Mouse (Mus musculus) telencephalon, adult 2 months (tissue): Measurements from ENCODE around the gene Neurog2.

Source experiments
- DNase-seq: peaks from one replicate; pipeline ENCODE4 v3.0.0-alpha.2; 2011; ENCODE audit warnings: low read depth, low spot score

The Neurog2 gene

DNA sequence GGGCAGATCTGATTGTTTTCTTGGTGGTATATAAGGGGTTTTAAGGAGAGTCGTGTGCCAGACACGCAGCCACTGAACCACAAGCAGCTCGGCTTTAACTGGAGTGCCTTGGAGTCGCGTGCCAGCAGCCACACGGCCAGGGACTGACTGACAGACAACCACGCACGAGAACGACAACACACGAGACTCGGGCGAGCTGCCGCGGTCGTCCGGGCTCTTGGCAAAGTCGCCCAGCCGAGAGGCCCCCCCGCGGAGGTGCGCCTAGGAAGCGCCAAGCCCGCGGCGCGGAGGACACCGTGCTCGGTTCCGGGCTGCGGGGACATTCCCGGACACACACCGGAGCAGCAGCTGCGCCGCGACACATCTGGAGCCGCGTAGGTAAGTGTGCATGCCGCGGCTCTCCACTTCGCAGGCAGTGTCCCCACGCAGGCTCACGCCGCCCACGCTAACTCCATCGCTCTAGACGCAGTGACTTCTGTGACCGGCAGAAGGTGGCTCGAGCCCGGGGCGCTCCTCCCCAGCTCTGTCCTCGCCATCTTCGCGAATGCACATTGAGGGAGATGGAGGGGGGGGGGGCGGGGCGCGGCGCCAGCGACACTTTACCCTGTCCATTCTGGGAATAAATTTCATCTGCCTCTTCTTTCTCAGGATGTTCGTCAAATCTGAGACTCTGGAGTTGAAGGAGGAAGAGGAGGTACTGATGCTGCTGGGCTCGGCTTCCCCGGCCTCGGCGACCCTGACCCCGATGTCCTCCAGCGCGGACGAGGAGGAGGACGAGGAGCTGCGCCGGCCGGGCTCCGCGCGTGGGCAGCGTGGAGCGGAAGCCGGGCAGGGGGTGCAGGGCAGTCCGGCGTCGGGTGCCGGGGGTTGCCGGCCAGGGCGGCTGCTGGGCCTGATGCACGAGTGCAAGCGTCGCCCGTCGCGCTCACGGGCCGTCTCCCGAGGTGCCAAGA is at the start of gene Neurog2:
Neurog2 (plus strand) TSS at position 56 of the 953 bp plus-strand sequence.
- no peak for DNase-seq

DNA sequence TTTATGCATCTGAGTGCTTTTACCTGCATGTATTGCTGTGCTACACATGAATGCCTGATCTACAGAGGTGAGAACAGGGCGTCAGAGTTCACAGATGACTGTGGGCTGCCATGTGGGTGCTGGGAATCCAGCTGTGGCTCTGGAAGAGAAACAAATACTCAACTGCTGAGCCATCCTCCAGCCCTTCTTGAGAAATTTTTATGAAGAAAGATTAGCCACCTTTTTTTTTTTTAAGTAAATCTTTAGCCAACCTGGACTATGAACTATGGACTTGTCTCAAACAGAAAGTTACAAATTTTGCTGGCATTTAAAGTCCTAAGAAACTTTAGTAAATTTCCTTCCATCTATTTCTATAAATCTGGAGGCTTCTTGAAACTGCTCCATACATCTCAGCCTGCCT is 35.8 kb upstream of the Neurog2 start:
- DNase-seq, result no peak

DNA sequence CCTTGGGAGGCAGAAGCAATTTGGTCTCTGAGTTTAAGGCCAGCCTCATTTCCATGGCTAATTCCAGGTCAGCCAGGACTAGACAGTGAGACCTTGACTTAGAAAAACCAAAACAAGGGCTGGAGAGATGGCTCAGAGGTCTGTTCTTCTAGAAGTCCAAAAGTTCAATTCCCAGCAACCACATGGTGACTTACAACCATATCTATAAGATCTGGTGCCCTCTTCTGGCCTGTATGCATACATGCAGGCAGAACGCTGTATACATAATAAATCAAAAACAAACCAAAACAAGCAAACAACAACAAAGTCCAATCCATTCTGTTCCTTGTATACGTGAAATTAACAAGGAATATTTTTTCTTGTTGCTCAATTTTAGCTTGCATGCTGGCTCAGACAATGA is 24.8 kb upstream of the Neurog2 start:
- no peak for DNase-seq

DNA sequence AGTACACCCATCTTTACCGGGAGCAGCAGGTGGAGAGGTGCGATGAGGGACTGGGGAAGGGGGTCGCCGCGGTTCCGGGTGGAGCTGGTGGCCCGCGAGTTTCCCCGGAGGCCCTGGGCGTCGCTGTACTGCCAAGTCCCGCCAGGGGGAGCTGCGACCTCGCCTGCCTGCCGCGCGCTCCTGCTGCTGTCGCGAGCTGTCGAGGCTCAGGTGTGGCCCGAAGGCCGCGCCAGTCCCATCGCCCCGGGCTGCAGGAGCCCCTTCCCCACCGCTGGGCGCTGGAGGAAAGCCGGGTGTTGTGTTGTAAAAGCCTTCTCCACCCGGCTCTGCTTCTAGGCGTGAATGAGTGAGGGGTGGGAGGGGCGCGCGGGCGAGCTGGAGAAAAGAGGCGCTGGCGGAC is 7.6 kb upstream of the Neurog2 start:
- no peak for DNase-seq

DNA sequence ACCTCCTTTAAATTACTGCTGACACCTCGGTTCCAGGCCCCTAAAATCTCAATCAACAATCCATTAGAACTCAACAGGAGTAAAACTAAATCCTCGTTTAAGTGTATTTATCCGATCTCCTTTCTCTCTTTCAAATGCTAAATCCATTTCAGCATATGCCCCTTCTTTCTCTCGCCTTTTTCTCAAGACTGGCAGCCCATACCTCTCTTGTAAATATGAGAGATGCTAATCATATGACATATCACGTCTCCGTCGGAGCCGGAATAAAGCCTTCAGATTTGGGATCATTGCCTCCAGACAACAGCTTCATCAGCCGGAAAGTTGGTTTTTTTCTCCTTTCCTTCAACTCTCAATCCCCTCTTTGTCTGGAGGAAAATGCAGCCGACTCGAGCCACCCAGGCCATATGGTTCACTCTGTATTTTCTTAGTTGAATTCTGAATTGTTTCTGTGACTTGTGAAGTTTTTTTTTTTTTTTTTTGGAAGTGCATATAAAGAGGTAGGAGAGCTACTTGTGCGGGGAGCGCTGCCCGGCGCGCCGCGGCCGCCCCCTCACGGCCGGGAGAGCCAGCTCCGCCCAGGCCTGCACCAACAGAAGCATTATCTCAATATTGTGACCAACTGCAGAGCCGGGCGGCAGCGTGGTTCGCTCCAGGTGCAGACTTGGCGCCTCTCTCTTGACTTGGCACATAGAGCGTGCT is 7.1 kb upstream of the Neurog2 start:
- no peak for DNase-seq

DNA sequence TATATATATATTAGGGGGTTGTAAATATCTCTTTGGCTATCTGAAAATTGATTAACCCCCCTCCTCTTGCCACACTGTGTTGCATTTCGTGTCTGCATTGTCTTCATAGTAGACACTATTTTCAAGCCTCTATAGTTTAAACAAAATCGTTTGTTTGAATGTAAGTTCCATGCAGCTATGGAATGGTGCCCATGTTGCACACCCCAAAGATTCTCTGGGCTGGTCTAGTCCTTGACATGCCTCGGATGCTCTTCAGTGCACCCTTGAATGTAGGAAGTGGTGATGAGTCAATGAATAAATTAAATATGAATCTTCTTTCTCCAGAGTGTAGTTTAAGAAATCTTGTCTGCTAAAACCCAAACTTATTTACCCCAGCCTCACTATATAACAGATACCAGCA is 6.4 kb upstream of the Neurog2 start:
- DNase-seq, result no peak

DNA sequence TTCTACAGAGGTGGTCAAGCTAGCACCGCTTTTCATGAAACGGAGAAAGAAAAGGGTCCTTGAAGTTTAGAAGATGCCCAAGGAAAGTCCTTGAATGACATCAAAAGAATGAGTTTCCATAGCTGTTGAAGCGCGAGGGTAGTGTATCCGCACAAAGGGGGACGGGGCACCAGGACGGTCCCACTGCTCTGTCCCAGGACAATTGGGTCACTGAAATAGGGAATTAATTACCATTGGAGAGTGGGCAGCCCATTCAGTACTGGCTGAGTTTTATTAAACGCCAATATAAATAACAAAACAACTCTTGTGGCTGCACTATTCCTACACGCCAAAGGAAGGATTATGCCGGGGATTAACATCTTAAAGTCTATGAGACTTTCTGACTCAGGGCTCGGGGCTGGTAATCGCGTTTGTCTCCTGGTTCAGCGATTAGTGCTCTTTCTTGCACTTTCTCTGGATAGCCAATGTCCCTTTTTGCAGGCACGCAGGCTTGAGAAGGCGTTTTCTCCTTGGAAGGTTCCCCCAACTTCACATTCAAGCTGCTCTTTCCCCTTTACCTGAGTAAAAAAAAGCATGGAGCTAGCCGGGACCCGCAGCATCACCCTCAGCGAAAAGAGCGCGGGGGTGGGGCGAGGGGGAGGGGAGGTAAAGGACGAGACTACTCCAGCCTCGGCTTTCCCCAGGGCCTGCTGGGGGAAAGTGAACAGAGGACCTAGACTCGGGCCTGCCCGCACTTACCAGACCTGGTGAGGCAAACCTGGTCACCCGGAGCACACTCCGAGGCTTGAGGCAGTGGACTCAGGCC is 5.6 kb upstream of the Neurog2 start:
- DNase-seq, result no peak

DNA sequence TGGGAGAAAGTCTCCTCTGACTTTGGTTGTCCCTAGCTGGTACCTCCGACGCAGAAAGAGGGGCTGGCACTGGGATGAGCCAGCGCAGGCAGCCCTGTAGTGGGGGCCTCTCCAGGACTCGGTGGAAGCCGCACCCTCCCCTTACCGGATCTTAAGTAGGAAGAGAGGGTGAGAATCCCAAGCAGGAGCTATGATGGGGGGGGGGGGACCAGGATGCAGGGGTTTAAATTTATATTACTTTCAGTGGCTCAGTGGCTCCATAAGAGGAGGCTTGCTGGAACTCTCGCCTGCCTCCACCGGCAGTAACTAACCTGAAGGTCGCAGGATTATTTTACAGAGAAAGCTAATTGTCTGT is 5.0 kb upstream of the Neurog2 start:
- no peak for DNase-seq

DNA sequence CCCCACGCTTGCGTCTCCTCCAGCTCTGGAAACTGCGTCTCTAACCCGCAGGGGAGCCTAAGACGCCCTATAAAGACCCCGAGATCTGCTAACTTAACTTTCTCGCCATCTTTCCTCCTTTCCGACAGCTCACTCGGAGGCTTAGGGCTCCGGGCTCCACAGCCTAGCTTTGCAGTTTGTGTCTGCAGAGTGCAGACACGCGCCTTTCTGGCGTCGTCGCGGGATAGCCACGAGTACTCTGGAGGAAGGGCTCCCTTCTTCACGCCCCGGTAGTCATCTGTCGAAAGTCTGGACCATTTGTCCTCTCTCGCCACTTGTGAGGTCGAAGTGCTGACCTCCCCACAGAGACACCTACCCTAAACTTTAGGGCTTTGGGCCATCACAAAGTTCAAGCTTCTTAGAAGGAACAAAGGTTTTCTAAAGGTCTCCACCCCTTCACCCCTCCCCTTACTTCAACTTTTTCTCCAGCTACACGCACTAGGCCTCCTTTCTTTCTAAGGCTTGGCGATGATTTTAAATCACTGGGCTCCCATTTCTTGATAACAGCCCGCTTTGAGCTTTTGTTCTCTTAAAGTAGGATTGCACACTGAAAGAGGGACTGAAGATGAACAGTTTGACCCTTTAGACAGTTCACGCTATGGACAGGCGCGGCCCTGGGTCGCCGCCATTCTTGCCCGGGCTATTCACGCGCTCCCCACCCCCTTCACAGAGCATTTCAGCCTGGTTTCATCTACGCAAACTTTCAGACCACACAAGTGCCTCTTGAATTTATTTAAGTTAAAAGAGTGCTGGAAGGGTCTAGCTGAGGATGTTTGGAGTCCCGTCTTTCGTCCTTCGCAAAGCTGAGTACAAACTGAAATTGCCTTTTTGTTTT is 4.4 kb upstream of the Neurog2 start:
- DNase-seq, result no peak

DNA sequence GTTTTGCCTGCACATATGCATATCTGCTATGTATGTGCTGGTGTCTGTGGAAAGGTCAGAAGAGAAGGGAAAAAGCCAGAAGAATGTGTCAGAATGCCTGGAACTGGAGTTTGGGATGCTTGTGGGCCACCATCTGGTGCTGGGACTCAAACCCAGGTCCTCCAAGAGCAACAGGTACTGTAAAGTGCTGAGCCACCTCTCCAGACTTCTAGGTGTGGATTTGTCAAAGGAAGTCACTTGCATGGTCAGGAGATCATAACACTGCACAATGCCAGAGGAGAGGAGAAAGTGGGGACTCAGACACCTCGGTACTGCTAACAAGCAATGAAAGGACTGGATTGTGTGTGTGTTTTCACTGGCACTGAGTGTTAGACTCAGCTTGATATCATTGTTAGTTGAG is 2.7 kb upstream of the Neurog2 start:
- no peak for DNase-seq

DNA sequence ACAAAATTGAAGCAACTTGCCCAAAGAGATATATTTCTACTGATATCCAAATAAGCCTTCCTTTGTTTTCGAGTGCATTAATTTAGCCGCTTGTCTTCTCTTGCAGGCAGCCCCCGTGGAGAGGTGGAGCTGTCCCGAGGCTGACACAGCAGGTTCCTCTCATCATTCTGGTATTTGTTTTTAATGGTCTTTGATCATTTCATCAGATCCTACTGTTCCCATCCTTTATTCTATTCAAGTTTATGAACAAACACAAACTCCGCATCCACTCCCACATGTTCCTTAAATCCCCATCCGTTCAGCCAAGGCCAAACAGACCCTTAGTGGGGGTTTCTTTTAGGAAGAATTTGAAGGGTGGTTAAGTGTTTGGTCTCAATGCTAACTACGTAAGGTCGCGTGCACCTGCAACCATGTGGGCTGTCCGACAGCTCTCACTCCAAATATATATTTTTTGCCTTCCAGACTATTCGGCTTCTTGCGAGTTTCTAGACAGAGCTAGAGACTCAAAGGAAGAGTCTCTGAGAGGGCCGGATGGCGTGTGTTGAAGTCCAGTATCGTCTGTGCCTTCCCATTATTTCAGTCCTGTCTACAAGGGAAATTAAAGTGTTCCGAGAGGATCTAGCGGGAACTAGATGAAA is 2.1 kb upstream of the Neurog2 start:
- no peak for DNase-seq

DNA sequence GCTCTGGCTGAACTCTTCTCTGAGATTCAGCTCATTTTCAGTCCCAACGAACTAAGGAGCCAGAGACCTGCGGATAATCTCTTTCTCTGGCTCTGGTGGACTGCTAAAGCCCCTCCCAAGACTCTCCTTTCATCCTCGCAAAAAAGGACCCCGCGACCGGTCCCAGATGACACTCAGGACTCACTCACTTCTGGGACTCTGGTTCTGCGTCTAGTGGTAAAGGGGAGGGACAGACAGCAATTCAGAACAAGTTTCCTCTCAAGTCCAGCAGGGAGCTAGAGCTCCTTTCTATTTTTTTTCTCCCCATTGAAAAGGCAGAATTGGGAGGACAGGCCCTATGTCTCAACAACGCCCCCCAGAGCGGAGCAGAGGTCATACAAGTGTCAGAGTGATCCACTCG is 1.4 kb upstream of the Neurog2 start:
- DNase-seq, result no peak

DNA sequence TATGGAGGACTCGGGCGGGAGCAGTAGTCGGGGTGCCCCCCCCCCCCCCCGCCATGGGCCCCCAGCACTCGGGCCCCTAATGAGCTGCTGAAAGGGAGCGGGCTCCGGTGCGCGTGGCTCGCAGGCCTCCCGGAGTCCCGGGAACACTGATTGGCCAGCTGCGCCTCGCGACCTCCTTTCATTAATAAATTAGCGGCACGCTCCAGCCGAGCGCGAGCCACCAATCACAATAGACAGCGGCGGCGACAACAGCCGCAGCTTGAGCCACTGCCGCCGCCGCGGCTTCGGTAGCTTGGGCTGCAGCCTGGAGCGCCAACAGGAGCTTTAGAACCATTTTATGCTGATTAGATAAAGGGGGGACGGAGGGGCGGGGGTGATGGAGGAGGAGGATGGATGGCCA is 404 bp upstream of the Neurog2 start:
- DNase-seq, result no peak

DNA sequence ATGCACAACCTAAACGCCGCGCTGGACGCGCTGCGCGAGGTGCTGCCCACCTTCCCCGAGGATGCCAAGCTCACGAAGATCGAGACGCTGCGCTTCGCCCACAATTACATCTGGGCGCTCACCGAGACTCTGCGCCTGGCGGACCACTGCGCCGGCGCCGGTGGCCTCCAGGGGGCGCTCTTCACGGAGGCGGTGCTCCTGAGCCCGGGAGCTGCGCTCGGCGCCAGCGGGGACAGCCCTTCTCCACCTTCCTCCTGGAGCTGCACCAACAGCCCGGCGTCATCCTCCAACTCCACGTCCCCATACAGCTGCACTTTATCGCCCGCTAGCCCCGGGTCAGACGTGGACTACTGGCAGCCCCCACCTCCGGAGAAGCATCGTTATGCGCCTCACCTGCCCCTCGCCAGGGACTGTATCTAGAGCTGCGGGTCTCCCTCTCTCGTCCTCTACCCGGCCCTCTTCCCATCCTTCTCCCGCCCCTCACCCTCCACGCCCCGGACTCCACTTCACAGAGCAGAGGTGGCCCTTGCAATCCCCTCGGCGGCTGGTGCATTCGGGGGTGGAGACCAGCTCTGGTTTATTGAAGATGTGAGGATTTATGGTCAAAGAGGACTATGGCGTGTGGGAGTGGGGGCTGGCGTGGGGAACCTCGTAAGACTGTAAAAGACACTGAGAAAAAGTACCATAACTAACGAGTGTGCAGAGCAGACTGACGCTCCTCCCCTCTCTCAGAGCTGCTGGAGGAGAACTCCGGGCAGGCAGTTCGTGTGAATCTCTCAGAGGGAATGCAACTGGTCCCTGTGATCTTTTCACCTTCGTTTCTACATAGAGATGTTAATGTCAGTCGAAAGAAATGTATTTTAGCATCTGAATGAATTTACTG is 1.4 kb downstream of the Neurog2 start:
- DNase-seq, result no peak

DNA sequence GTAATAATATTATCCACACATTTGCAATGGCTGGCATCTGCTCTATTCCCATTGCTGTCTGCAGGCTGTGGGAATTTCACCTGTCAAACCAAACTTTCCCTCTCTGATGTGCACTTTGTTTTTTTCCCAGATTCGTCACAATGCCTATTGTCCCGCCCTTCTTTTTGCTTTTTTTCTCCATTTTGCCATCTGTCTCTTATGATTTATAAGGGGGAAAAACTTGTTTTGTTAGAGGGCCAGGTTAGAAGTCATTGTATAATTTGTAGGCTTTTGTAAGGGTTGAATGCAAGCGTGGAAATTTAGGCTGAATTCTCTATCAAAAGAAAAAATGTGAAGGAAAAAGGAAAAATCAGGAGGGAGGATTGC is 2.0 kb downstream of the Neurog2 start:
- no peak for DNase-seq

DNA sequence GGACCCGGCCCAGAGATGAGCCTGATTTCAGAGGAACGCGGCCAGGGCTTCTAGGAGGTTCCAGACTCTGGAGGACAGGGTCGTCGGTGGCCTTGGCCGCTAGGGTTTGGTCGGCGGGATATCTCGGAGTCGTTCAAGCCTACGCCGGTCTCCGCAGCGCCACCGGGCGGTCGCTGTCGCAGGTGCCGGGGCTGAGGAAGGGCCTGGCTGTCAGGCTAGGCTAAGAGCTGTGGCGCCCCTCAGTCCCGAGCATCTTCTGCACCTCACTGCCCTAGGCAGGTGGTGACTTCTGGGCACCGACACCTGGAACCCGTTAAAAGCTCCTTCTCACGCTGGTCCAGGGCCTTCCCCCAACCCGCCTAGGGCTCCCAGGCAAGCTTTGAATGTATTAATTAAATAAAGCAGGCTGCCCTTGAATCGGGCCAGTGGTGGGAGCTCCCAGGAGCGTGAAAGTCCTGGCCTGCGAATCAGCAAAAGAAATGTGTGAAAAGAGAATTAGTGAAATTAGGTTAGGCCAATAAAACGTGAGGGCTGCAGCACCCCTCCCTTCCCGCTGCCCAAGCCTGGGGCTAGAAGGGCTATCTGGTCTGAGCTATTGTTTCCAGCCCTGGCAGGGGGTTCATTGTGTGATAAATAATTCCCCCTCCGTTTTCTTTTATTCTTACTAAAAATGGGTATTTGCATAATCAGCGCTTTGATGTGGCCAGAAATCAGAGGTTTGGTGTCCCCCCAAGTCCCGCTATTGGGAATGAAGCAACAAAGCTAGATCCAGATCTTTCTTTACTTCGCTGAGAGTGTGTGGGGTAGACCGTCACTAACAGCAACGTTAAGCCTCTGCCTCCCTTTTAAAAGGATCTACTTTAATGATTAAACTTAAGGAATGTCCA is 7.2 kb downstream of the Neurog2 start:
- no peak for DNase-seq

DNA sequence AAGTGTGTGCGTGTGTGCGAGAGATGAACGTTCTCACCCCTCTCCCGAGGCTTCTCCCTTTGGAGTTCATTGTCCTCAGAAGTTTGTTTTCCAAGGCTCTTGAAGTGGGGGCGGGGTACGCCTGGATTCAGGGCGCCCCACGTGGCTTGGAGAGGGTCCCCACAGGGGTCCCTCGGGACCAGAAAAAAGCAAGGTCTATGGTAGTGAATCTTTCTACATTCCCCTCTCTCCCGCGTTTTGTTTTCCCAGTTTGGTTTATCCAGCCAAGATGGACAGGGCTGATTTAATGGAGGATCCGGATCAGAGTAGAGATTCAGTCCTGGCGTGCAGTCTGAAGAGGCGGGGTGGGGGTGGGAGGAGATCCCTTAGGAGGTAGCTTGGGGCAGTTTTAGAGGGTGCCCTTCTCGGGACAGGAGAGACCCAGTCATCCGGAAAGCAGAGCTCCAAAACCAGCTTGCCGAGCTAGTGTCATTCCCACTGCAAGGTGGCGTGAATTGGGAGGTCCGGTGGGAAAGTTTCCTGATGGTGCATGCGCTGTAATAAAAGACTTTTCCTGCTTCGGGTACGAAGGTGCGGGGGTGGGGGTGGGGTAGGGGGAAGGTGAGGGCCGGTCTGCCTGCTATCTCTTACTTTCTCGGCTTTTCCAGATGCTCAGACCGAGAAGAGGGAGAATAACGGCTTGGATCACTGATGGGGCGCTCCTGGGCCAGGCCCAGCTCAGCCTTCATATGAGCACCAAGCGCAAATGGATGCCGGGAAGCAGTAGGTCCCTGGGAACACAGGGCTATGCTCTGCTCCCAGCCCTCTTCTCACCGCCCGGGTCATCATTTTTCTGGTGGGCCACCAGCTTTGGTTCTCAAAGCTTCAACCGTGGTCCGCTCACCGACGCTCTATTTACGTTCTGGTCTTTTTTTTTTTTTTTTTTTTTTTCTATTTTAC is 8.1 kb downstream of the Neurog2 start:
- no peak for DNase-seq

DNA sequence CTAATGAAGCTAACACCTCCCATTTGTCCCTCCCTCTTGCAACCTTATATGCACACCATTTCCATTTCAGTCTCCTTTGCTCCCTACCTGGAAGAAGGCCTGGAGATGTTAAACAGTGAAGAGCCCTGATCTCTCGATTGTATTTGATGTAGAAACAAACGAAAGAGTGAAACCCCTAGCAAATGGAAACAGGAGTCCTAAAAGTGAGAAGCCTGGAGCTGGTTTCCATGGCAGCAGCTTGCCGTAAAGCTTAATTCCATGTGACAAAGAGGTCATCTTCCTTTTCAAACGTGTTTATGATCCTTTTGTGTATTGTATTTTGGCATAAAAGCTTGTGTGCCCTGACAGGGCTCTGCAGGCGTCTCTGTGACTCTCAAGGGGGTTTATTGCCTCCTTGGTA is 9.3 kb downstream of the Neurog2 start:
- DNase-seq, result no peak
